8 mouse cellular contexts compared by ENCODE assay signal in the genomic region with DNA sequence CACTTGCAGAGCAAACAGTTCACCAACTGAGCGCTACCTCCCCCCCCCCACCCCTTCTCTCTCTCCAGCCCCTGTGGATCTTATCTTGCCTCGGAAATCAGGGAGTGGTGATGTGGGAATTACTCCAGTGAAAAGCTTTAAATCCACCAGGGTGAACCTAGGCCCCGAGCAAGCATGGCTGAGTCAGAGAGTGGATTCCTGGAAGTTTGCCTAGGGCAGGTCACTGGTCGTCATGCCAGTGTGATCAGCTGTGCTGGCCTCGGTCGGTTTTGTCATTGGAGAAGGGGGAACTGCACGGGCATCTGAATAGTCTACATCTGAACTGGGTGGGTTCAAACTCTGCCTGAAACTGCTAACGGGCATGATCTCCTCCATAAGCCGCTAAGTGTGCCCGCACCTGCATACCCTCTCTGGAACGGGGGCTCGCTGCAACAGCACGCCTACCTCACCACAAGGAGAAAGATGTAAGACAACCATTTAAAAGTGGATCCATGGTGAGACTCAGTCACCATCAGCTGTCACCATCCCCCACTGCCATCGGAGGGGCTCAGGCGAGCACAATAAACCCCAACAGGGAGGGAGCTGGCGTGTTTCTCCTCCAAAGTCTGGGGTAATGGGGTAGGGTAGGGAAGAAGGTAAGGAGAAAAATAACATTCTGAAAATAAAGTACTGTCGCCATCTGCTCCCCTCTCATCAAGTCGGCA.
DNase-seq lines count a peak whose midpoint lies in the region; ATAC-seq lines count a peak whose summit lies in the region.
"Had no signal": no experiment of that assay in that cellular context is flagged by ENCODE, and none has a peak within 500 bp of the region (broad histone marks: within the 10 kb centered on the region; RNA-seq: fewer than 3 reads in every experiment).

No protein-coding gene starts in this region.

- no peak for ATAC-seq in embryonic facial prominence, embryonic 14.5 days (ENCODE audit: low read depth)
- ATAC-seq in hindbrain, embryonic 12.5 days (ENCODE audit: low FRiP score), result peak; percentile 35; the same call in 1 of the 2 replicates
- no peak for ATAC-seq in midbrain, embryonic 14.5 days (ENCODE audit: low FRiP score, low TSS enrichment)

- peak overlapping the region; percentile 31; the same call in 1 of the 2 replicates for H3K4me2 ChIP-seq in embryonic facial prominence, embryonic 14.5 days (ENCODE audit: low read depth, low read length)
- peak overlapping the region; percentile 34 for H3K4me2 ChIP-seq in hindbrain, embryonic 12.5 days (replicated peaks)
- H3K4me2 ChIP-seq in midbrain, embryonic 14.5 days (ENCODE audit: low read length), result peak overlapping the region; percentile 26

- no peaks in the 10 kb centered on the region for H3K27me3 ChIP-seq in embryonic facial prominence, embryonic 14.5 days (replicated peaks; ENCODE audit: control insufficient read depth, insufficient read depth, low read length)
- no peaks in the 10 kb centered on the region for H3K27me3 ChIP-seq in hindbrain, embryonic 12.5 days
- H3K27me3 ChIP-seq in midbrain, embryonic 14.5 days (ENCODE audit: control insufficient read depth, insufficient read depth, low read length), result no peaks in the 10 kb centered on the region

- no peak overlapping the region for H3K4me3 ChIP-seq in embryonic facial prominence, embryonic 14.5 days (ENCODE audit: low read depth, low read length)
- no peak overlapping the region for H3K4me3 ChIP-seq in hindbrain, embryonic 12.5 days
- H3K4me3 ChIP-seq in midbrain, embryonic 14.5 days (replicated peaks; ENCODE audit: low read depth, low read length), result no peak overlapping the region
- H3K4me3 ChIP-seq: heart, adult 2 months had no signal

- H3K9me3 ChIP-seq in embryonic facial prominence, embryonic 14.5 days (ENCODE audit: control insufficient read depth, low read length), result no peaks in the 10 kb centered on the region
- H3K9me3 ChIP-seq in hindbrain, embryonic 12.5 days (replicated peaks), result no peaks in the 10 kb centered on the region
- no peaks in the 10 kb centered on the region for H3K9me3 ChIP-seq in midbrain, embryonic 14.5 days (ENCODE audit: control insufficient read depth, low read length)

- H3K9ac ChIP-seq in embryonic facial prominence, embryonic 14.5 days (ENCODE audit: low read depth, low read length), result no peak overlapping the region
- H3K9ac ChIP-seq in hindbrain, embryonic 12.5 days, result peak overlapping the region; percentile 47; the same call in 1 of the 2 replicates
- no peak overlapping the region for H3K9ac ChIP-seq in midbrain, embryonic 14.5 days (replicated peaks; ENCODE audit: low read length)

- 56% methylated on average over 18 of the region's 18 CpGs for WGBS in embryonic facial prominence, embryonic 14.5 days
- 66% methylated on average over 18 of the region's 18 CpGs for WGBS in hindbrain, embryonic 12.5 days
- WGBS in midbrain, embryonic 14.5 days, result 45% methylated on average over 18 of the region's 18 CpGs

- H3K36me3 ChIP-seq in embryonic facial prominence, embryonic 14.5 days (ENCODE audit: control insufficient read depth, insufficient read depth, low read length), result no peaks in the 10 kb centered on the region
- no peaks in the 10 kb centered on the region for H3K36me3 ChIP-seq in hindbrain, embryonic 12.5 days
- H3K36me3 ChIP-seq in midbrain, embryonic 14.5 days (ENCODE audit: control insufficient read depth, insufficient read depth, low read length), result no peaks in the 10 kb centered on the region

- DNase-seq in adrenal gland, postnatal 36 days, result peak; percentile 81 to 85
- no peak for DNase-seq in embryonic facial prominence, embryonic 14.5 days (ENCODE audit: low spot score)
- peak; percentile 23 for DNase-seq in midbrain, embryonic 14.5 days
- DNase-seq in spleen, postnatal 10 days (ENCODE audit: low spot score in 2 of 2), result no peak
- no peak for DNase-seq in thymus, postnatal 4 days
- DNase-seq in right cerebral cortex, adult 2 months (ENCODE audit: low spot score in 2 of 2), result no peak

- H3K27ac ChIP-seq in embryonic facial prominence, embryonic 14.5 days (replicated peaks; ENCODE audit: low read depth, low read length), result no peak overlapping the region; the same call in 1 of the 2 replicates
- H3K27ac ChIP-seq in hindbrain, embryonic 12.5 days, result peak overlapping the region; percentile 84
- H3K27ac ChIP-seq in midbrain, embryonic 14.5 days (replicated peaks; ENCODE audit: low read depth, low read length), result peak overlapping the region; percentile 88
- H3K27ac ChIP-seq: heart, adult 2 months had no signal

- H3K4me1 ChIP-seq in embryonic facial prominence, embryonic 14.5 days (ENCODE audit: control insufficient read depth, insufficient read depth, low read length), result peaks cover 12% of the 10 kb centered on the region; the same call in 1 of the 2 replicates
- peaks cover 27% of the 10 kb centered on the region for H3K4me1 ChIP-seq in hindbrain, embryonic 12.5 days
- H3K4me1 ChIP-seq in midbrain, embryonic 14.5 days (ENCODE audit: control insufficient read depth, insufficient read depth, low read length), result peaks cover 24% of the 10 kb centered on the region

Comparison
In these comparisons a context has a peak if more than half of its experiments do, and no peak if none do; other contexts are left out.
1. DNase-seq: peak in adrenal gland, postnatal 36 days (2 of 2) and midbrain, embryonic 14.5 days (single experiment); none in embryonic facial prominence, embryonic 14.5 days (single experiment), spleen, postnatal 10 days (0 of 2), thymus, postnatal 4 days (single experiment) and right cerebral cortex, adult 2 months (0 of 2).
2. Peak in every context shown above with its lines, with median percentiles within 50 percentile points of each other: H3K4me2 ChIP-seq.